Mouse (Mus musculus) layer of hippocampus, postnatal 36 days (tissue): ENCODE results near the gene Zfp982. TPM values are rescaled to one million over a fixed set of nuclear protein-coding genes. Genes with fewer than 3 reads are reported as not detected.
"Not testable (repeated sequence)": the region's sequence is repeated elsewhere in the genome, so short reads cannot be mapped to it uniquely, and the experiment has no call there.

Experiments used
- DNase-seq, 2 experiments: peaks; one replicate each; pipeline ENCODE4 v3.0.0; 2022
- total RNA-seq, 2 experiments: library from RNA; stranded (reverse); gene quantifications; 2 replicates each; pipeline ENCODE4 v1.2.3; 2021

Zfp982 gene
- 1 to 10 TPM; 3.1 to 3.5 TPM for total RNA-seq

- DNase-seq, result not testable (repeated sequence)
Observed at GRCm38 (mm10) chr4:147492117-147492516, at the start of gene Zfp982. Gene Zfp982 (plus strand): TSS chr4:147492417.

GRCm38 (mm10) chr4:147442649-147443553 lies 49.3 kb upstream of the Zfp982 start:
- DNase-seq, result not testable (repeated sequence)

GRCm38 (mm10) chr4:147443554-147443927 lies 48.7 kb upstream of the Zfp982 start:
- DNase-seq, result not testable (repeated sequence)

- not testable (repeated sequence) for DNase-seq
Observed at GRCm38 (mm10) chr4:147445371-147445770, 46.8 kb upstream of the Zfp982 start.

GRCm38 (mm10) chr4:147448358-147448757 lies 43.9 kb upstream of the Zfp982 start:
- DNase-seq, result no peak

- no peak for DNase-seq
Observed at GRCm38 (mm10) chr4:147449099-147449581, 43.1 kb upstream of the Zfp982 start.

- not testable (repeated sequence) for DNase-seq
Observed at GRCm38 (mm10) chr4:147449986-147450385, 42.2 kb upstream of the Zfp982 start.

GRCm38 (mm10) chr4:147467207-147467606 lies 25.0 kb upstream of the Zfp982 start:
- not testable (repeated sequence) for DNase-seq

- DNase-seq, result not testable (repeated sequence)
Observed at GRCm38 (mm10) chr4:147498772-147499613, 6.8 kb downstream of the Zfp982 start.

GRCm38 (mm10) chr4:147509174-147509573 lies 17.0 kb downstream of the Zfp982 start:
- DNase-seq, result no peak

- DNase-seq, result no peak
Observed at GRCm38 (mm10) chr4:147518981-147519380, 26.8 kb downstream of the Zfp982 start.

- no peak for DNase-seq
Observed at GRCm38 (mm10) chr4:147520100-147520499, 27.9 kb downstream of the Zfp982 start.

GRCm38 (mm10) chr4:147525125-147525524 lies 32.9 kb downstream of the Zfp982 start:
- DNase-seq, result no peak

GRCm38 (mm10) chr4:147530366-147530765 lies 38.1 kb downstream of the Zfp982 start:
- DNase-seq, result no peak

- not testable (repeated sequence) for DNase-seq
Observed at GRCm38 (mm10) chr4:147535916-147536315, 43.7 kb downstream of the Zfp982 start.

GRCm38 (mm10) chr4:147537702-147538101 lies 45.5 kb downstream of the Zfp982 start:
- DNase-seq, result no peak

- DNase-seq, result not testable (repeated sequence)
Observed at GRCm38 (mm10) chr4:147539918-147540317, 47.7 kb downstream of the Zfp982 start, which contains the start of gene Gm16503. Gene Gm16503 (plus strand): TSS chr4:147540218.

- no peak for DNase-seq
Observed at GRCm38 (mm10) chr4:147541105-147541504, 48.9 kb downstream of the Zfp982 start.

GRCm38 (mm10) chr4:147553071-147553470 lies 60.9 kb downstream of the Zfp982 start, which contains the start of gene Zfp985:
Gene Zfp985 (plus strand): TSS chr4:147553277.
- DNase-seq, result not testable (repeated sequence)

- not testable (repeated sequence) for DNase-seq
Observed at GRCm38 (mm10) chr4:147554361-147554760, 62.1 kb downstream of the Zfp982 start.

GRCm38 (mm10) chr4:147556921-147557320 lies 64.7 kb downstream of the Zfp982 start:
- DNase-seq, result not testable (repeated sequence)

GRCm38 (mm10) chr4:147558011-147558410 lies 65.8 kb downstream of the Zfp982 start:
- DNase-seq, result not testable (repeated sequence)

GRCm38 (mm10) chr4:147559096-147559495 lies 66.9 kb downstream of the Zfp982 start:
- DNase-seq, result not testable (repeated sequence)
